Mouse (Mus musculus): ENCODE data around the gene Elovl1.

Gene Elovl1

GRCm38 (mm10) chr4:118427768-118428451 is at the start of gene Elovl1:
Gene Elovl1 (plus strand): TSS chr4:118428093.
- DNase-seq (ENCODE audit: low spot score in 2 of 2) = peak in 1 of 2 experiments; percentile 50

GRCm38 (mm10) chr4:118383271-118383670 is 44.6 kb upstream of the Elovl1 start:
- no peak for DNase-seq (ENCODE audit: low spot score in 2 of 2)

- DNase-seq (ENCODE audit: low spot score in 2 of 2) = no peak
Observed at GRCm38 (mm10) chr4:118387316-118387715, 40.6 kb upstream of the Elovl1 start.

GRCm38 (mm10) chr4:118390146-118390545 is 37.7 kb upstream of the Elovl1 start:
- no peak for DNase-seq (ENCODE audit: low spot score in 2 of 2)

GRCm38 (mm10) chr4:118394505-118394904 is 33.4 kb upstream of the Elovl1 start:
- no peak for DNase-seq (ENCODE audit: low spot score in 2 of 2)

- DNase-seq (ENCODE audit: low spot score in 2 of 2) = no peak
Observed at GRCm38 (mm10) chr4:118395289-118395688, 32.6 kb upstream of the Elovl1 start.

GRCm38 (mm10) chr4:118396433-118396832 is 31.5 kb upstream of the Elovl1 start:
- DNase-seq (ENCODE audit: low spot score in 2 of 2) = no peak

- no peak for DNase-seq (ENCODE audit: low spot score in 2 of 2)
Observed at GRCm38 (mm10) chr4:118398400-118398799, 29.5 kb upstream of the Elovl1 start.

- DNase-seq (ENCODE audit: low spot score in 2 of 2) = no peak
Observed at GRCm38 (mm10) chr4:118401421-118401820, 26.5 kb upstream of the Elovl1 start.

GRCm38 (mm10) chr4:118401918-118402317 is 26.0 kb upstream of the Elovl1 start:
- no peak for DNase-seq (ENCODE audit: low spot score in 2 of 2)

GRCm38 (mm10) chr4:118402701-118403100 is 25.2 kb upstream of the Elovl1 start:
- no peak for DNase-seq (ENCODE audit: low spot score in 2 of 2)

- peak; percentile 75 to 82 for DNase-seq (ENCODE audit: low spot score in 2 of 2)
Observed at GRCm38 (mm10) chr4:118409142-118409900, 18.6 kb upstream of the Elovl1 start, which contains the start of the genes Szt2 and Med8. Gene Szt2 (minus strand): TSS chr4:118409273. Gene Med8 (plus strand): TSS chr4:118409337.

GRCm38 (mm10) chr4:118410871-118411270 is 17.0 kb upstream of the Elovl1 start:
- DNase-seq (ENCODE audit: low spot score in 2 of 2) = no peak

- no peak for DNase-seq (ENCODE audit: low spot score in 2 of 2)
Observed at GRCm38 (mm10) chr4:118413553-118413952, 14.3 kb upstream of the Elovl1 start.

- DNase-seq (ENCODE audit: low spot score in 2 of 2) = no peak
Observed at GRCm38 (mm10) chr4:118415779-118416178, 12.1 kb upstream of the Elovl1 start.

GRCm38 (mm10) chr4:118416329-118416728 is 11.6 kb upstream of the Elovl1 start:
- DNase-seq (ENCODE audit: low spot score in 2 of 2) = no peak

GRCm38 (mm10) chr4:118417112-118417797 is 10.6 kb upstream of the Elovl1 start:
- no peak for DNase-seq (ENCODE audit: low spot score in 2 of 2)

- DNase-seq (ENCODE audit: low spot score in 2 of 2) = no peak
Observed at GRCm38 (mm10) chr4:118421384-118421783, 6.5 kb upstream of the Elovl1 start.

- no peak for DNase-seq (ENCODE audit: low spot score in 2 of 2)
Observed at GRCm38 (mm10) chr4:118424541-118425160, 3.2 kb upstream of the Elovl1 start.

GRCm38 (mm10) chr4:118425374-118425773 is 2.5 kb upstream of the Elovl1 start:
- DNase-seq (ENCODE audit: low spot score in 2 of 2) = no peak

- no peak for DNase-seq (ENCODE audit: low spot score in 2 of 2)
Observed at GRCm38 (mm10) chr4:118427415-118427767, 502 bp upstream of the Elovl1 start.
